Mouse (Mus musculus) liver, embryonic 13.5 days (tissue): ENCODE measurements around the gene 1810010D01Rik. TPM values are rescaled to one million over a fixed set of nuclear protein-coding genes. Genes with fewer than 3 reads are reported as not detected.

ENCODE experiments used
- ATAC-seq: fragments of 200-750 bp; cut with Nextera tagmentation; 2 replicates; pipeline ENCODE4 v1.8.0; 2017; ENCODE audit warnings: low read depth, mild to moderate bottlenecking, moderate number of reproducible peaks, moderate library complexity
- DNase-seq: peaks from one replicate; pipeline ENCODE4 v3.0.0; 2022
- H3K27ac ChIP-seq: fragments of 300-500 bp; sonication (generic); 2 replicates; pipeline ENCODE4 v1.5.1; 2015; ENCODE audit warnings: moderate library complexity, mild to moderate bottlenecking, inconsistent platforms
- H3K27me3 ChIP-seq: fragments of 300-500 bp; sonication (generic); 2 replicates; pipeline ENCODE4 v1.6.1; 2015; ENCODE audit warnings: mild to moderate bottlenecking, inconsistent platforms
- H3K36me3 ChIP-seq: fragments of 300-500 bp; sonication (generic); 2 replicates; pipeline ENCODE4 v1.6.1; 2015; ENCODE audit warnings: mild to moderate bottlenecking, inconsistent platforms
- H3K4me1 ChIP-seq: fragments of 300-500 bp; sonication (generic); replicated peaks from 2 replicates; pipeline ENCODE4 v1.6.1; 2015; ENCODE audit warnings: inconsistent platforms
- H3K4me2 ChIP-seq: fragments of 300-500 bp; sonication (generic); 2 replicates; pipeline ENCODE4 v1.6.1; 2015; ENCODE audit warnings: inconsistent platforms, mild to moderate bottlenecking, moderate library complexity
- H3K4me3 ChIP-seq: fragments of 300-500 bp; sonication (generic); replicated peaks from 2 replicates; pipeline ENCODE4 v1.5.1; 2015; ENCODE audit warnings: mild to moderate bottlenecking, inconsistent platforms
- H3K9ac ChIP-seq: fragments of 300-500 bp; sonication (generic); 2 replicates; pipeline ENCODE4 v1.6.1; 2015; ENCODE audit warnings: mild to moderate bottlenecking, inconsistent platforms
- H3K9me3 ChIP-seq: fragments of 300-500 bp; sonication (generic); replicated peaks from 2 replicates; pipeline ENCODE4 v1.6.1; 2016; ENCODE audit warnings: inconsistent platforms
- WGBS: fragments of 180-500 bp; shearing (Covaris S2); methylation state at CpG from one replicate; pipeline ENCODE4 v1.1.7; 2015; ENCODE audit not compliant: insufficient replicate concordance; 5-methylcytosine and 5-hydroxymethylcytosine counted together
- polyA plus RNA-seq: library from polyadenylated mRNA; unstranded; fragments of >200 nt; fragmentation: Nextera tagmentation; extraction: Ambion mirVana; gene quantifications from 2 replicates; pipeline ENCODE4 v1.2.1, GENCODE M21; 2015

The 1810010D01Rik gene
- 0.23 and 0.34 TPM in 2 replicates for polyA plus RNA-seq

- Histone ChIP-seq H3K27ac (no peak within 1 kb of the TSS), H3K4me3 (no peak within 1 kb of the TSS), H3K9me3 (no peaks in the 10 kb centered on the region), H3K4me1 (peaks cover 13% of the 10 kb centered on the region), H3K36me3 (no peaks in the 10 kb centered on the region), H3K9ac (no peak within 1 kb of the TSS), H3K27me3 (peaks cover 13% of the 10 kb centered on the region; the same call in 1 of the 2 replicates), H3K4me2 (no peak within 1 kb of the TSS)
- 56% methylated on average over 4 of the region's 4 CpGs for WGBS
- ATAC-seq (no peak), DNase-seq (no peak)
Observed at GRCm38 (mm10) chr7:145208006-145208405, at the start of gene 1810010D01Rik. Gene 1810010D01Rik (minus strand): TSS chr7:145208119.

GRCm38 (mm10) chr7:145256092-145256491 is 48.2 kb upstream of the 1810010D01Rik start:
- H3K27me3 ChIP-seq, result no peaks in the 10 kb centered on the region
- 0 out of 2 replicates have a peak, but pooled peaks cover 10% of the 10 kb centered on the region for H3K36me3 ChIP-seq
- H3K27ac ChIP-seq, result no peak overlapping the region
- no peaks in the 10 kb centered on the region for H3K9me3 ChIP-seq
- ATAC-seq, result no peak
- H3K9ac ChIP-seq, result no peak overlapping the region
- WGBS, result 79% methylated on average over 1 of the region's 1 CpGs
- DNase-seq, result no peak
- no peak overlapping the region for H3K4me3 ChIP-seq
- H3K4me1 ChIP-seq, result peaks cover 5% of the 10 kb centered on the region; the same call in 1 of the 2 replicates
- H3K4me2 ChIP-seq, result no peak overlapping the region

- no peak overlapping the region for H3K4me3 ChIP-seq
Observed at GRCm38 (mm10) chr7:145253986-145254630, 46.2 kb upstream of the 1810010D01Rik start.

GRCm38 (mm10) chr7:145252715-145253476 is 45.0 kb upstream of the 1810010D01Rik start:
- no peak overlapping the region for H3K9ac ChIP-seq
- H3K36me3 ChIP-seq, result 0 out of 2 replicates have a peak, but pooled peaks cover 4% of the 10 kb centered on the region
- ATAC-seq, result peak; percentile 69
- no peak overlapping the region for H3K4me3 ChIP-seq
- no peak overlapping the region for H3K27ac ChIP-seq
- H3K27me3 ChIP-seq, result no peaks in the 10 kb centered on the region
- H3K9me3 ChIP-seq, result no peaks in the 10 kb centered on the region
- H3K4me2 ChIP-seq, result no peak overlapping the region
- 14% methylated on average over 8 of the region's 8 CpGs for WGBS
- DNase-seq, result peak; percentile 51
- H3K4me1 ChIP-seq, result peaks cover 8% of the 10 kb centered on the region; the same call in 1 of the 2 replicates

More at GRCm38 (mm10) chr7:145253986-145254630, 46.2 kb upstream of the 1810010D01Rik start:
- 51% methylated on average over 3 of the region's 3 CpGs for WGBS
- no peaks in the 10 kb centered on the region for H3K27me3 ChIP-seq
- no peak overlapping the region for H3K9ac ChIP-seq
- DNase-seq, result no peak
- H3K4me2 ChIP-seq, result no peak overlapping the region
- peaks cover 8% of the 10 kb centered on the region; the same call in 1 of the 2 replicates for H3K4me1 ChIP-seq
- no peak overlapping the region for H3K27ac ChIP-seq
- ATAC-seq, result no peak
- no peaks in the 10 kb centered on the region for H3K9me3 ChIP-seq
- 0 out of 2 replicates have a peak, but pooled peaks cover 8% of the 10 kb centered on the region for H3K36me3 ChIP-seq

GRCm38 (mm10) chr7:145250225-145250624 is 42.3 kb upstream of the 1810010D01Rik start:
- Histone ChIP-seq H3K4me2 (no peak overlapping the region), H3K4me3 (no peak overlapping the region), H3K4me1 (peaks cover 8% of the 10 kb centered on the region; the same call in 1 of the 2 replicates), H3K27me3 (no peaks in the 10 kb centered on the region), H3K27ac (no peak overlapping the region), H3K36me3 (no peaks in the 10 kb centered on the region), H3K9me3 (no peaks in the 10 kb centered on the region), H3K9ac (no peak overlapping the region)
- no peak for ATAC-seq
- DNase-seq, result no peak
- 67% methylated on average over 9 of the region's 9 CpGs for WGBS

GRCm38 (mm10) chr7:145248911-145249310 is 41.0 kb upstream of the 1810010D01Rik start:
- ATAC-seq (no peak), DNase-seq (no peak)
- Histone ChIP-seq H3K27ac (no peak overlapping the region), H3K27me3 (no peaks in the 10 kb centered on the region), H3K4me3 (no peak overlapping the region), H3K9ac (no peak overlapping the region), H3K4me2 (no peak overlapping the region), H3K4me1 (peaks cover 8% of the 10 kb centered on the region; the same call in 1 of the 2 replicates), H3K9me3 (no peaks in the 10 kb centered on the region), H3K36me3 (no peaks in the 10 kb centered on the region)
- 33% methylated on average over 2 of the region's 2 CpGs for WGBS

GRCm38 (mm10) chr7:145242851-145243712 is 35.2 kb upstream of the 1810010D01Rik start:
- H3K4me1 ChIP-seq, result no peaks in the 10 kb centered on the region
- no peak overlapping the region for H3K27ac ChIP-seq
- no peaks in the 10 kb centered on the region for H3K36me3 ChIP-seq
- peak; percentile 36; the same call in 1 of the 2 replicates for ATAC-seq
- no peak overlapping the region for H3K4me3 ChIP-seq
- H3K9me3 ChIP-seq, result no peaks in the 10 kb centered on the region
- no peaks in the 10 kb centered on the region for H3K27me3 ChIP-seq
- no peak for DNase-seq
- H3K9ac ChIP-seq, result no peak overlapping the region
- no peak overlapping the region for H3K4me2 ChIP-seq
- WGBS, result 9% methylated on average over 9 of the region's 9 CpGs

- H3K9ac ChIP-seq, result no peak overlapping the region
- H3K27me3 ChIP-seq, result no peaks in the 10 kb centered on the region
- ATAC-seq (no peak), DNase-seq (no peak)
- no peak overlapping the region for H3K4me3 ChIP-seq
- WGBS, result 62% methylated on average over 9 of the region's 9 CpGs
- H3K4me1 ChIP-seq, result no peaks in the 10 kb centered on the region
- no peak overlapping the region for H3K27ac ChIP-seq
- no peaks in the 10 kb centered on the region for H3K9me3 ChIP-seq
- no peaks in the 10 kb centered on the region for H3K36me3 ChIP-seq
- H3K4me2 ChIP-seq, result no peak overlapping the region
Observed at GRCm38 (mm10) chr7:145242028-145242427, 34.1 kb upstream of the 1810010D01Rik start.

- Histone ChIP-seq H3K27ac (no peak overlapping the region), H3K4me3 (no peak overlapping the region), H3K4me1 (no peaks in the 10 kb centered on the region), H3K36me3 (no peaks in the 10 kb centered on the region), H3K4me2 (no peak overlapping the region), H3K9me3 (no peaks in the 10 kb centered on the region), H3K27me3 (no peaks in the 10 kb centered on the region), H3K9ac (no peak overlapping the region)
- WGBS, result 76% methylated on average over 4 of the region's 4 CpGs
- ATAC-seq, result no peak
- DNase-seq, result no peak
Observed at GRCm38 (mm10) chr7:145240929-145241328, 33.0 kb upstream of the 1810010D01Rik start.

GRCm38 (mm10) chr7:145239736-145240505 is 32.0 kb upstream of the 1810010D01Rik start:
- 62% methylated on average over 8 of the region's 8 CpGs for WGBS
- no peaks in the 10 kb centered on the region for H3K4me1 ChIP-seq
- H3K9me3 ChIP-seq, result no peaks in the 10 kb centered on the region
- H3K9ac ChIP-seq, result no peak overlapping the region
- no peak overlapping the region for H3K4me3 ChIP-seq
- no peaks in the 10 kb centered on the region for H3K36me3 ChIP-seq
- ATAC-seq, result no peak
- H3K27me3 ChIP-seq, result no peaks in the 10 kb centered on the region
- DNase-seq, result no peak
- no peak overlapping the region for H3K4me2 ChIP-seq
- H3K27ac ChIP-seq, result no peak overlapping the region
